Mouse (Mus musculus) hindbrain, postnatal 0 days (tissue): ENCODE measurements at regions not wholly inside any gene's neighbourhood (a gene's known extent, or its start where the extent isn't known, plus 50 kb on each side); places are given as distances from the start of the nearest gene placed in this dataset.

Source experiments
- ATAC-seq: fragments of 200-750 bp; cut with Nextera tagmentation; 2 replicates; pipeline ENCODE4 v1.8.0; 2017; ENCODE audit warnings: mild to moderate bottlenecking, moderate TSS enrichment, moderate library complexity
- DNase-seq: peaks from one replicate; pipeline ENCODE4 v3.0.0-alpha.2; 2015; ENCODE audit warnings: low spot score
- H3K27ac ChIP-seq: fragments of 300-500 bp; sonication (generic); 2 replicates; pipeline ENCODE4 v1.5.1; 2014; ENCODE audit warnings: mild to moderate bottlenecking
- H3K27me3 ChIP-seq: fragments of 300-500 bp; sonication (generic); 2 replicates; pipeline ENCODE4 v1.6.1; 2014; ENCODE audit warnings: low read length, mixed read lengths; ENCODE audit not compliant: insufficient read depth
- H3K36me3 ChIP-seq: fragments of 300-500 bp; sonication (generic); 2 replicates; pipeline ENCODE4 v1.6.1; 2014; ENCODE audit warnings: low read length, mixed read lengths; ENCODE audit not compliant: insufficient read depth
- H3K4me1 ChIP-seq: fragments of 300-500 bp; sonication (generic); 2 replicates; pipeline ENCODE4 v1.6.1; 2014; ENCODE audit warnings: antibody characterized with exemption, low read length, mixed read lengths; ENCODE audit not compliant: insufficient read depth
- H3K4me2 ChIP-seq: fragments of 300-500 bp; sonication (generic); 2 replicates; pipeline ENCODE4 v1.6.1; 2014; ENCODE audit warnings: low read depth, mild to moderate bottlenecking, low read length, moderate library complexity, mixed read lengths
- H3K4me3 ChIP-seq: fragments of 300-500 bp; sonication (generic); 2 replicates; pipeline ENCODE4 v1.5.1; 2014; ENCODE audit warnings: low read length
- H3K9ac ChIP-seq: fragments of 300-500 bp; sonication (generic); replicated peaks from 2 replicates; pipeline ENCODE4 v1.6.1; 2014; ENCODE audit warnings: mild to moderate bottlenecking, low read length, moderate library complexity, mixed read lengths
- H3K9me3 ChIP-seq: fragments of 300-500 bp; sonication (generic); 2 replicates; pipeline ENCODE4 v1.6.1; 2016; ENCODE audit warnings: low read length, mixed read lengths
- CTCF ChIP-seq: IDR thresholded peaks from 2 replicates; pipeline ENCODE4 v1.5.1; 2016; ENCODE audit warnings: antibody characterized with exemption, control low read depth, low read depth
- WGBS: fragments of 180-500 bp; shearing (Covaris S2); extraction: QIAGEN DNeasy Blood & Tissue Kit; methylation state at CpG from one replicate; pipeline ENCODE4 v1.1.7; 2014; 5-methylcytosine and 5-hydroxymethylcytosine counted together

GRCm38 (mm10) chr6:35874671-35875070 lies 335.0 kb upstream of the Mtpn start:
- no peak for ATAC-seq
- 85% methylated on average over 6 of the region's 6 CpGs for WGBS
- TF ChIP-seq CTCF = no peak
- no peak for DNase-seq
- Histone ChIP-seq H3K9me3 (no peaks in the 10 kb centered on the region), H3K9ac (no peak overlapping the region), H3K4me2 (no peak overlapping the region), H3K27ac (no peak overlapping the region), H3K4me3 (no peak overlapping the region), H3K27me3 (no peaks in the 10 kb centered on the region), H3K4me1 (no peaks in the 10 kb centered on the region), H3K36me3 (no peaks in the 10 kb centered on the region)

DNA sequence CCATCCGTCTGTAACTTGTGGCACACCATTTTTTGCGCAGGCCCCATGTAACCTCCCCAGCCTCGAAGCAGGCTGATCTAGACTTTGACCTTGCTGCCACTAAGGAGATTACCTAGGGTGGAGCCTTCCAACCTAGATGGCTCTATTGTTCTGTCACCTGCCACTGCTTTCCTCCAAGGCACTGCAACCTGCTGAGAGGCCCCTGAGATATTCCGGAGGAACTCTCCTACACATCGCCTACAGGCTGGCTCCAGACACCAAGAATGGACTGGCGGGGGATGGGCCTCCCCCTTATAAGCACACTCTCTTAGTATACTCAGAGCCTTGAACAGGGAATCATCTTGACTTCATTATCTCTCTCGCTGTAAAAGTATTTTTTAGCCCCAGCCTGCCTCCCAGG lies 331.7 kb upstream of the Mtpn start:
- Histone ChIP-seq H3K4me2 (no peak overlapping the region), H3K9me3 (no peaks in the 10 kb centered on the region), H3K27me3 (no peaks in the 10 kb centered on the region), H3K9ac (no peak overlapping the region), H3K4me1 (no peaks in the 10 kb centered on the region), H3K27ac (no peak overlapping the region), H3K4me3 (no peak overlapping the region), H3K36me3 (no peaks in the 10 kb centered on the region)
- 67% methylated on average over 7 of the region's 7 CpGs for WGBS
- TF ChIP-seq CTCF = no peak
- DNase-seq (no peak), ATAC-seq (no peak)

DNA sequence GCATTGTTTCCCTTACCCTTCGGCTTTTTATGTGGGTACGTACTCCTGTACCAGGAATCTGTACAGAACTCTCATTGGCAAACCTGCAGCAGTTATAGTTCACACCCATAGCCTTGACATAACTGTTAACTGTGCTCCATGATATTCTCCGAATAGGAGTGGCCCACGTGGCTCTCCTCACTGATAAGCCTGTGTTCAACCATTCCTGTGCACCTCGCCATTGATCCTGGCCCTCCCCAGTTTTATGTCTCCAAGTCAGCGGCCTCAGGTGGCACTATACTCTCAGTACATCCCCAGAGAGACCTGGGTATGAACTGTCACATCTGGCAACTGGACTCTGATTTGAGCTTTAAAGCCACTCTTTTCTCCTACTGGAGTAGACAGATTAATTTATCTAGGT lies 324.5 kb upstream of the Mtpn start:
- Histone ChIP-seq H3K4me2 (no peak overlapping the region), H3K9ac (no peak overlapping the region), H3K27ac (no peak overlapping the region), H3K9me3 (no peaks in the 10 kb centered on the region), H3K27me3 (no peaks in the 10 kb centered on the region), H3K4me3 (no peak overlapping the region), H3K36me3 (no peaks in the 10 kb centered on the region), H3K4me1 (no peaks in the 10 kb centered on the region)
- no peak for TF ChIP-seq CTCF
- ATAC-seq (no peak), DNase-seq (no peak)
- WGBS = 83% methylated on average over 6 of the region's 6 CpGs

- Histone ChIP-seq H3K9me3 (no peaks in the 10 kb centered on the region), H3K27ac (no peak overlapping the region), H3K36me3 (no peaks in the 10 kb centered on the region), H3K4me3 (no peak overlapping the region), H3K27me3 (no peaks in the 10 kb centered on the region), H3K4me1 (no peaks in the 10 kb centered on the region), H3K9ac (no peak overlapping the region), H3K4me2 (no peak overlapping the region)
- ATAC-seq = no peak
- no peak for TF ChIP-seq CTCF
- WGBS = 83% methylated on average over 5 of the region's 5 CpGs
- DNase-seq = no peak
These were observed 314.3 kb upstream of the Mtpn start for GRCm38 (mm10) chr6:35853993-35854392.

DNA sequence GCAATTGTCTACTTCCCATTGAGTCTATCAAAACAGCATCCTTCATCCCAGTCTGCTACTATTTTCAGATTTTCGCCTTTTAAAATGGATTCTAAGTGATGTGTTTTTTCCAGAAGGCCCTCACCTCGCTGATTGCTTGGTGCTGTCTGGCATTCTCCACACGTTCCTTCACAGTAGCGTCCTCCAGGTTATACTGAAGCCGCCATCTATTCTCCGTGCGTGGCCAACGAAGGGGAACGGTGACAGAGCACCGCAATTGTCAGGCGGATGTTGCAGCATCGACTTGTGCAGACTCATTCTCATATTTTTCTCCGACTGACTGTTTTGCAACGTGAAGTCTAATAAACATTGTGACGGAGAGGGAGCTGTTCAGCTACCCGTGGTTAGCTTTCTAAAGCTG lies 277.0 kb upstream of the Mtpn start:
- TF ChIP-seq CTCF = no peak
- H3K27me3 ChIP-seq = no peaks in the 10 kb centered on the region
- ATAC-seq (no peak), DNase-seq (peak; percentile 32)
- no peak overlapping the region for H3K4me3 ChIP-seq
- no peak overlapping the region for H3K27ac ChIP-seq
- H3K9ac ChIP-seq = no peak overlapping the region
- H3K36me3 ChIP-seq = no peaks in the 10 kb centered on the region
- no peak overlapping the region for H3K4me2 ChIP-seq
- no peaks in the 10 kb centered on the region for H3K9me3 ChIP-seq
- WGBS = 75% methylated on average over 16 of the region's 16 CpGs
- H3K4me1 ChIP-seq = no peaks in the 10 kb centered on the region

- H3K4me3 ChIP-seq = no peak overlapping the region
- no peak for TF ChIP-seq CTCF
- H3K4me1 ChIP-seq = no peaks in the 10 kb centered on the region
- H3K9ac ChIP-seq = no peak overlapping the region
- DNase-seq = no peak
- WGBS = 78% methylated on average over 5 of the region's 5 CpGs
- H3K4me2 ChIP-seq = no peak overlapping the region
- no peaks in the 10 kb centered on the region for H3K36me3 ChIP-seq
- H3K27ac ChIP-seq = no peak overlapping the region
- H3K27me3 ChIP-seq = no peaks in the 10 kb centered on the region
- H3K9me3 ChIP-seq = no peaks in the 10 kb centered on the region
- no peak for ATAC-seq
These were observed 274.8 kb upstream of the Mtpn start for GRCm38 (mm10) chr6:35814476-35814875.

DNA sequence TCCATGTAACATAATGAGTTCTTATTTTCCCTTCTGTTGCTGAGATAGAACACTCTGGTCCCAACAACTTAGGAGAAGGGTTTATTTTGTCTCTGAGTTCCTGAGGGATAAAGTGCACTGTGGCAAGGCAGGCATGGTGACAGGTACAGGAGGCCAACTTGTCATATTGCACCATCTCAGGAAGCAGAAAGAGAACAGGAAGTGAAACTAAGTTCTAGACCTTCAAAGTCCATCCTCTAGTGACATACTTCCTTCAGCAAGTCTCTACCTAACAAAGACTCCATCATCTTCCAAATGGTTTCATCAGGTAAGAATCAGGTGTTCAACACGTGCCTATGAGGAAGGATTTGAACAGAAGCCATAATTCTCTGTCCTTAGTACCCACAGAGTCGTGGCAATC lies 266.1 kb upstream of the Mtpn start:
- ATAC-seq (no peak), DNase-seq (no peak)
- Histone ChIP-seq H3K4me1 (no peaks in the 10 kb centered on the region), H3K27ac (no peak overlapping the region), H3K4me2 (no peak overlapping the region), H3K9me3 (no peaks in the 10 kb centered on the region), H3K4me3 (no peak overlapping the region), H3K27me3 (no peaks in the 10 kb centered on the region), H3K36me3 (no peaks in the 10 kb centered on the region), H3K9ac (no peak overlapping the region)
- 80% methylated on average over 2 of the region's 2 CpGs for WGBS
- TF ChIP-seq CTCF = no peak
